Mouse (Mus musculus) midbrain, postnatal 0 days (tissue): ENCODE measurements around the gene Cstf3. TPM values are rescaled to one million over a fixed set of nuclear protein-coding genes. Genes with fewer than 3 reads are reported as not detected.
A peak's percentile ranks its signal among the peaks of the same experiment; 100 is the strongest.

Experiments used
- ATAC-seq: fragments of 200-750 bp; cut with Nextera tagmentation; 2 replicates; pipeline ENCODE4 v1.8.0; 2017; ENCODE audit warnings: moderate number of reproducible peaks, mild to moderate bottlenecking, moderate TSS enrichment, moderate library complexity; ENCODE audit not compliant: low FRiP score
- DNase-seq: peaks from one replicate; pipeline ENCODE4 v3.0.0-alpha.2; 2015; ENCODE audit warnings: low spot score
- H3K27ac ChIP-seq: fragments of 300-500 bp; sonication (generic); 2 replicates; pipeline ENCODE4 v1.5.1; 2014; ENCODE audit warnings: low read depth, mild to moderate bottlenecking, low read length, mixed read lengths
- H3K27me3 ChIP-seq: fragments of 300-500 bp; sonication (generic); 2 replicates; pipeline ENCODE4 v1.6.1; 2014; ENCODE audit warnings: low read length, control low read depth, mixed read lengths; ENCODE audit not compliant: insufficient read depth
- H3K36me3 ChIP-seq: fragments of 300-500 bp; sonication (generic); 2 replicates; pipeline ENCODE4 v1.6.1; 2014; ENCODE audit warnings: low read length, control low read depth, mixed read lengths; ENCODE audit not compliant: insufficient read depth
- H3K4me1 ChIP-seq: fragments of 300-500 bp; sonication (generic); 2 replicates; pipeline ENCODE4 v1.6.1; 2014; ENCODE audit warnings: mild to moderate bottlenecking, control low read depth, antibody characterized with exemption, low read length, mixed read lengths; ENCODE audit not compliant: insufficient read depth
- H3K4me2 ChIP-seq: fragments of 300-500 bp; sonication (generic); 2 replicates; pipeline ENCODE4 v1.6.1; 2014; ENCODE audit warnings: low read depth, mild to moderate bottlenecking, low read length, mixed read lengths; ENCODE audit not compliant: poor library complexity, severe bottlenecking
- H3K4me3 ChIP-seq: fragments of 300-500 bp; sonication (generic); 2 replicates; pipeline ENCODE4 v1.5.1; 2014; ENCODE audit warnings: low read depth, mild to moderate bottlenecking, low read length, moderate library complexity
- H3K9ac ChIP-seq: fragments of 300-500 bp; sonication (generic); replicated peaks from 2 replicates; pipeline ENCODE4 v1.6.1; 2014; ENCODE audit warnings: mild to moderate bottlenecking, low read length, moderate library complexity, mixed read lengths; ENCODE audit not compliant: poor library complexity, severe bottlenecking
- H3K9me3 ChIP-seq: fragments of 300-500 bp; sonication (generic); 2 replicates; pipeline ENCODE4 v1.6.1; 2016; ENCODE audit warnings: low read length, control low read depth
- CTCF ChIP-seq: IDR thresholded peaks from 2 replicates; pipeline ENCODE4 v1.5.1; 2016; ENCODE audit warnings: antibody characterized with exemption, mild to moderate bottlenecking
- WGBS: fragments of 180-500 bp; shearing (Covaris S2); extraction: QIAGEN DNeasy Blood & Tissue Kit; methylation state at CpG from one replicate; pipeline ENCODE4 v1.1.7; 2014; 5-methylcytosine and 5-hydroxymethylcytosine counted together
- polyA plus RNA-seq: library from polyadenylated mRNA; unstranded; fragments of >200 nt; fragmentation: Nextera tagmentation; extraction: Ambion mirVana; gene quantifications from 2 replicates; pipeline ENCODE4 v1.2.1, GENCODE M21; 2015
- total RNA-seq: library from RNA; depleted of rRNA; stranded (reverse); fragments of >200 nt; gene quantifications from 2 replicates; pipeline ENCODE4 v1.2.3, GENCODE M21; 2014

Gene Cstf3
- total and polyA plus RNA-seq, 2 experiments from 2014 or later = 19.1 to 72.0 TPM

DNA sequence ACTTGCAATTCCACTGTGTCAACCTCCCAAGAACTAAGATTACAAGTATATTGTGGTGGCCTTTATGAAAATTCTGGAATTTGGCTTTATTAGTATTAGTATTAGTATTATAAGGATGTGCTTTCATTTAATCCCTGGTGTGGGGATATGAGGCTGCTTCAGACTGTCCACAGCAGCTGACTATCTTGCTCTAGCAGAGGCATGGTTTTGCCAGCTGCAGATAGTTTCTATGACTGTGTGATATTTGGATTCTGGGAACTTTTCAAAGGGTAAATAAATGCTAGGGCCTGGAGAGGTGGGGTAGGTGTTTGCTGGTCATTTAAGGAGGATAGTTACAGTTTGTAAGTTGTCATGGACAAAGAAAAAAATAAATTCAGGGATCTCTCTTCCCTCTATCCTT is 81.4 kb downstream of the Cstf3 start:
- Histone ChIP-seq H3K9ac (no peak overlapping the region), H3K27me3 (no peaks in the 10 kb centered on the region), H3K27ac (no peak overlapping the region), H3K36me3 (peaks cover 10% of the 10 kb centered on the region; the same call in 1 of the 2 replicates), H3K4me3 (no peak overlapping the region), H3K9me3 (no peaks in the 10 kb centered on the region), H3K4me2 (no peak overlapping the region), H3K4me1 (no peaks in the 10 kb centered on the region)
- no peak for TF ChIP-seq CTCF
- DNase-seq = no peak
- ATAC-seq = no peak

DNA sequence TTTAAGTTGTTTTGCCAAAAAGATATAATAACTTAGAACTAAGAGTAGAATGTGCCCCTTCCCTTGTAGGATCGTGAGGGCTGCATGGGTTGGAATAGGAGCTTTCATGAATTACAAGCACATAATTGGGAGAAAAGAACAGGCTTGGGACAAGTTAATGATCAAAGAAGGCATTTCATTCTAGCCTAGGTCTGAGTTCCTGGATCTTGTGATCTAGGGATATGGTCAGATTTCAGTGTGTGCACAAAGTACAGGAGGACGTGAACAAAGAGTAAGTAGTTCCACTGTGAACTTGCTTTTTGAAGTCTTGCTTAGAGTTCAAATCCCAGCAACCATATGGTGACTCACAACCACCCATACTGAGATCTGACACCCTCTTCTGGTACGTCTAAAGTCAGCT is 87.0 kb downstream of the Cstf3 start:
- Histone ChIP-seq H3K9me3 (no peaks in the 10 kb centered on the region), H3K4me1 (no peaks in the 10 kb centered on the region), H3K4me3 (no peak overlapping the region), H3K36me3 (peaks cover 29% of the 10 kb centered on the region), H3K27ac (no peak overlapping the region), H3K4me2 (no peak overlapping the region), H3K27me3 (no peaks in the 10 kb centered on the region), H3K9ac (no peak overlapping the region)
- ATAC-seq = no peak
- no peak for TF ChIP-seq CTCF
- no peak for DNase-seq
- 84% methylated on average over 3 of the region's 3 CpGs for WGBS

DNA sequence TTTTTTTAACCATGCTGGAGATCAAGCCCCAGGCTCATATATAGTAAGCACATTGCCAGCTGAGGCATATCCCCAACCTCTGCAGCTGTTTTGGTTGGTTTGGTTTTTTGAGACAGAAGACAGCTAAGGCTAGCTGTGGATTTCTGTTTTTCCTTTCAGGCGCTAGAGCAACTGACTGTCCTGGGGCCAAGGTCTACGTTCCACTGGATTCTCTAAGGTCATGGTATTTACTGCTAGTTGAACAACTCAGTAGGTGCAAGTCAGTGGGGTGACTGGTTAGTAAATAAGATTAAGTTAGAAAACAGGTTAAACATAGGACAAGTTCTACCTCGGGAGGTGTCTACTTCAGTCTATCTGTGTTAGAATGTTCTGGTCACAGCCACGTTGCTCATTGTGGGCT is 94.4 kb downstream of the Cstf3 start:
- Histone ChIP-seq H3K36me3 (peaks cover 43% of the 10 kb centered on the region), H3K4me1 (no peaks in the 10 kb centered on the region), H3K27ac (no peak overlapping the region), H3K4me2 (no peak overlapping the region), H3K27me3 (no peaks in the 10 kb centered on the region), H3K4me3 (no peak overlapping the region), H3K9me3 (no peaks in the 10 kb centered on the region), H3K9ac (no peak overlapping the region)
- DNase-seq = no peak
- no peak for TF ChIP-seq CTCF
- no peak for ATAC-seq
- WGBS = 87% methylated on average over 4 of the region's 4 CpGs

DNA sequence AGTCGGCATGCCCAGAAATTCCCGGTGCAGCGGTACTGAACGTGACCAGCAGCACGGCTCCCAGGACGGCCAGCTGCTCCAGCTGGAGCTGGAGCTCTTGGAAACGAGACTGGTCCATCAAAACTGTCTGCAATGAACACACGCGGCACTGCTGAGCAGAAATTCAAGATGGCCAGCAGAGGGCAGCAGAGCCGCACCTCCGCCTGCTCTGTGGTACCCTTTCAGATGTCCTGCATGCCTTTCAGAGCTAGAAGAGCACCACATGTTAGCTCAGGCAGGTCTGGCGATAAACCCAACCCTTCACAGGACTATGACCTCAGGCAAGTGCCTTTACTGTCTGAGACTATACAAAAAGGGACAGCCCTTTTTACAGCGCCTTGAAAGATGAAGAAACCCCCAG is 95.1 kb downstream of the Cstf3 start:
- H3K4me2 ChIP-seq = no peak overlapping the region
- H3K27me3 ChIP-seq = no peaks in the 10 kb centered on the region
- H3K27ac ChIP-seq = no peak overlapping the region
- ATAC-seq (peak; percentile 88), DNase-seq (peak; percentile 89)
- 6% methylated on average over 13 of the region's 13 CpGs for WGBS
- peak; percentile 98 for TF ChIP-seq CTCF
- H3K4me3 ChIP-seq = no peak overlapping the region
- H3K36me3 ChIP-seq = peaks cover 43% of the 10 kb centered on the region
- H3K9me3 ChIP-seq = no peaks in the 10 kb centered on the region
- H3K9ac ChIP-seq = no peak overlapping the region
- no peaks in the 10 kb centered on the region for H3K4me1 ChIP-seq

DNA sequence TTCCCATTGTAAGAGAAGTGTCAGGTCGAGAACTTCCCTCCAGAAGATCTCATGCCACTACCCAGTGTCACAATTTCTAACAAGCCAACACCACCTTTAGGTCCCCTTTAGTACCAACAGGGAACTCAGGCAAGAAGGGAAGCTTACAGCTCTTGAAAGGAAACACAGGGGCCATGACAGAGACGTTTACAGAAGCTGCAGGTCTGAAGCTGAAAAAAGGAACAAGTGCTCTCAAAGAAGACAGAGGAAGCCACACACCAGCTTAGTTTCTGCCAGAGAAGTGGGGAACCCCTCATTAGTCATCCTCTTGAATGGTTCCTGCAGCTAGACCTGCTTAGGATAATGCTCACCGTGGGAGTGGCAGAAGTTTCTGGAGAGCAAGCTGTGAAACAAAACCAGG is 96.9 kb downstream of the Cstf3 start:
- no peaks in the 10 kb centered on the region for H3K9me3 ChIP-seq
- H3K27ac ChIP-seq = no peak overlapping the region
- TF ChIP-seq CTCF = no peak
- DNase-seq = no peak
- no peak for ATAC-seq
- no peak overlapping the region for H3K4me2 ChIP-seq
- no peaks in the 10 kb centered on the region for H3K27me3 ChIP-seq
- 73% methylated on average over 3 of the region's 3 CpGs for WGBS
- no peaks in the 10 kb centered on the region for H3K4me1 ChIP-seq
- no peak overlapping the region for H3K9ac ChIP-seq
- H3K4me3 ChIP-seq = no peak overlapping the region
- H3K36me3 ChIP-seq = peaks cover 27% of the 10 kb centered on the region

DNA sequence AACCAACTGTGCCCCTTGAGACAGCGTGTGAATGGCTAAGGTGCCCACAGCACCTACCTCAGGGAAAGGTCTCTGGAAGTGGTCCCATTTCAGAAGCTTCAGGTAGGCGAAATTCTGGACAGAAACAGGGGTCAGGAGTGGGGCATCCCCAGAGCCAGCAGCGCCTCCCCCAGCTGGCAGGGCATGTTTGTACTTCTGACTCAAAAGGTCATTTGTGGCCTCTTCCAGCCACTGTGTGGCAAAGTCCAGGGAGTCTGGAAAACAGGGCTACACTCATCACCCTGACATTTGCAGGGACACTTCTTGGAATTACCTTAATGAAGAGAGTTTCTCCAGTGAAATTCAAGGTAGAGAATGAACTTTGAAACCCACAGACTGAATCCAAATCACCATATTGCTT is 98.0 kb downstream of the Cstf3 start:
- no peaks in the 10 kb centered on the region for H3K9me3 ChIP-seq
- H3K4me3 ChIP-seq = no peak overlapping the region
- DNase-seq (no peak), ATAC-seq (no peak)
- H3K4me2 ChIP-seq = no peak overlapping the region
- H3K27ac ChIP-seq = no peak overlapping the region
- no peak for TF ChIP-seq CTCF
- H3K9ac ChIP-seq = no peak overlapping the region
- peaks cover 23% of the 10 kb centered on the region for H3K36me3 ChIP-seq
- no peaks in the 10 kb centered on the region for H3K4me1 ChIP-seq
- 88% methylated on average over 3 of the region's 3 CpGs for WGBS
- H3K27me3 ChIP-seq = no peaks in the 10 kb centered on the region
